Mouse (Mus musculus) midbrain, postnatal 0 days (tissue): Measurements from ENCODE around the gene Rnft1. TPM values are rescaled to one million over a fixed set of nuclear protein-coding genes. Genes with fewer than 3 reads are reported as not detected.

Source experiments
- ATAC-seq: fragments of 200-750 bp; cut with Nextera tagmentation; 2 replicates; pipeline ENCODE4 v1.8.0; 2017; ENCODE audit warnings: moderate number of reproducible peaks, mild to moderate bottlenecking, moderate TSS enrichment, moderate library complexity; ENCODE audit not compliant: low FRiP score
- DNase-seq: peaks from one replicate; pipeline ENCODE4 v3.0.0-alpha.2; 2015; ENCODE audit warnings: low spot score
- H3K27ac ChIP-seq: fragments of 300-500 bp; sonication (generic); 2 replicates; pipeline ENCODE4 v1.5.1; 2014; ENCODE audit warnings: low read depth, mild to moderate bottlenecking, low read length, mixed read lengths
- H3K27me3 ChIP-seq: fragments of 300-500 bp; sonication (generic); 2 replicates; pipeline ENCODE4 v1.6.1; 2014; ENCODE audit warnings: low read length, control low read depth, mixed read lengths; ENCODE audit not compliant: insufficient read depth
- H3K36me3 ChIP-seq: fragments of 300-500 bp; sonication (generic); 2 replicates; pipeline ENCODE4 v1.6.1; 2014; ENCODE audit warnings: low read length, control low read depth, mixed read lengths; ENCODE audit not compliant: insufficient read depth
- H3K4me1 ChIP-seq: fragments of 300-500 bp; sonication (generic); 2 replicates; pipeline ENCODE4 v1.6.1; 2014; ENCODE audit warnings: mild to moderate bottlenecking, control low read depth, antibody characterized with exemption, low read length, mixed read lengths; ENCODE audit not compliant: insufficient read depth
- H3K4me2 ChIP-seq: fragments of 300-500 bp; sonication (generic); 2 replicates; pipeline ENCODE4 v1.6.1; 2014; ENCODE audit warnings: low read depth, mild to moderate bottlenecking, low read length, mixed read lengths; ENCODE audit not compliant: poor library complexity, severe bottlenecking
- H3K4me3 ChIP-seq: fragments of 300-500 bp; sonication (generic); 2 replicates; pipeline ENCODE4 v1.5.1; 2014; ENCODE audit warnings: low read depth, mild to moderate bottlenecking, low read length, moderate library complexity
- H3K9ac ChIP-seq: fragments of 300-500 bp; sonication (generic); replicated peaks from 2 replicates; pipeline ENCODE4 v1.6.1; 2014; ENCODE audit warnings: mild to moderate bottlenecking, low read length, moderate library complexity, mixed read lengths; ENCODE audit not compliant: poor library complexity, severe bottlenecking
- H3K9me3 ChIP-seq: fragments of 300-500 bp; sonication (generic); 2 replicates; pipeline ENCODE4 v1.6.1; 2016; ENCODE audit warnings: low read length, control low read depth
- CTCF ChIP-seq: IDR thresholded peaks from 2 replicates; pipeline ENCODE4 v1.5.1; 2016; ENCODE audit warnings: antibody characterized with exemption, mild to moderate bottlenecking
- WGBS: fragments of 180-500 bp; shearing (Covaris S2); extraction: QIAGEN DNeasy Blood & Tissue Kit; methylation state at CpG from one replicate; pipeline ENCODE4 v1.1.7; 2014; 5-methylcytosine and 5-hydroxymethylcytosine counted together
- polyA plus RNA-seq: library from polyadenylated mRNA; unstranded; fragments of >200 nt; fragmentation: Nextera tagmentation; extraction: Ambion mirVana; gene quantifications from 2 replicates; pipeline ENCODE4 v1.2.1, GENCODE M21; 2015
- total RNA-seq: library from RNA; depleted of rRNA; stranded (reverse); fragments of >200 nt; gene quantifications from 2 replicates; pipeline ENCODE4 v1.2.3, GENCODE M21; 2014

Rnft1 gene
- total and polyA plus RNA-seq, 2 experiments from 2014 or later = 9.3 to 9.7 TPM

DNA sequence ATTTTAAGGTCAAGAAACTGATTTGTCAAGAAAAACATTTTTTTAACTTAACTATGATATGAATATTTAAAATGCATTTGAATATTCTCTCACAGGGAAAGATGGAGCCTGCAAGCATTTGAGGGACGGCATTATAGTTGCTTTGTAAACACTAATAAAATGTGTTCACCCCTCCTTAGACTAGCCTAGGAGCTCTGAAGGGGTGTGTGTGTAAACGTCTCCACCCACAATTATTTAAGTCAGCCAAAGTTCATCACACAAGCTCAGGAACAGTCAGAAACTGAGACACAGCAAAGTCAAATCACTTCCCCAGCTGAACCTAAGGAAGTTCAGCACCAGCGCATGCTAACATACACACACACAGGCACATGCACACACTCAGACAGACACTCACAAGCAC is 10.9 kb upstream of the Rnft1 start:
- H3K27ac ChIP-seq = 0 out of 2 replicates have a peak overlapping the region, but pooled peaks have one; percentile 34
- no peaks in the 10 kb centered on the region for H3K36me3 ChIP-seq
- no peak for TF ChIP-seq CTCF
- H3K27me3 ChIP-seq = no peaks in the 10 kb centered on the region
- DNase-seq (no peak), ATAC-seq (no peak)
- H3K9ac ChIP-seq = no peak overlapping the region
- no peak overlapping the region for H3K4me3 ChIP-seq
- H3K4me2 ChIP-seq = no peak overlapping the region
- 58% methylated on average over 3 of the region's 3 CpGs for WGBS
- H3K4me1 ChIP-seq = no peaks in the 10 kb centered on the region
- H3K9me3 ChIP-seq = no peaks in the 10 kb centered on the region

DNA sequence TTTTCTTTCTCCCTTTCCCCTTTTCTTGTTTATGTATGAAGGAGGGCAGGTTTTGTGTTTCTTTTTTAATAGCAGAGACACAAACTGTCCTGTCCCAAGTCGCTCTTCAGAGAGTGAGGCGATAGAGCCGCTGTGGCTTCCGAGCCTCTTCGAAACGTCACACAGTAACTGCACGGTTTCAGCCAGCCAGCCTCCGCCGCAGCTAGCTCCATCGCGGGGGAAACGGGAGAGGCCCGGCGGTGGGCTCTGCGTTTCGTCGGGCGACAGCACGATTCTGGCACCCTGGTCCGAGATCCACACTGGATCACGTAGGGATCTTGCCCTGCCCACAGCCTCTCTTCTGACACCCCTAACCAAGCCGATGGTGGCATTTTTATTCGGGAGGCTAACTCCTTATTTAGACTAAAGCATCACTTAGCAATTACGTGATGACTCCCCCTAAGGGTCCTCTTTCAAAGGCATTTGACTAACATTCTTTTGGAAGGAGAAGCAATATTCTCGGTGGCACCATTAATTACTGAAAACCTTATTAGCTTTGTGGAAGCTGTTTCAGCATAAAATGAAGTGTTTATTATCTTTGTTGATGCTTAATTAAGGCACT is 553 bp downstream of the Rnft1 start:
- 0 out of 2 replicates have a peak, but pooled peaks have one; percentile 51 for ATAC-seq
- Histone ChIP-seq H3K4me3 (peak overlapping the region; percentile 62), H3K27ac (peak overlapping the region; percentile 76), H3K9ac (peak overlapping the region; percentile 71), H3K4me2 (peak overlapping the region; percentile 72), H3K36me3 (peaks cover 4% of the 10 kb centered on the region; the same call in 1 of the 2 replicates), H3K9me3 (no peaks in the 10 kb centered on the region), H3K27me3 (no peaks in the 10 kb centered on the region), H3K4me1 (peaks cover 5% of the 10 kb centered on the region; the same call in 1 of the 2 replicates)
- 0% methylated on average over 25 of the region's 25 CpGs for WGBS
- DNase-seq = peak; percentile 47
- TF ChIP-seq CTCF = no peak

DNA sequence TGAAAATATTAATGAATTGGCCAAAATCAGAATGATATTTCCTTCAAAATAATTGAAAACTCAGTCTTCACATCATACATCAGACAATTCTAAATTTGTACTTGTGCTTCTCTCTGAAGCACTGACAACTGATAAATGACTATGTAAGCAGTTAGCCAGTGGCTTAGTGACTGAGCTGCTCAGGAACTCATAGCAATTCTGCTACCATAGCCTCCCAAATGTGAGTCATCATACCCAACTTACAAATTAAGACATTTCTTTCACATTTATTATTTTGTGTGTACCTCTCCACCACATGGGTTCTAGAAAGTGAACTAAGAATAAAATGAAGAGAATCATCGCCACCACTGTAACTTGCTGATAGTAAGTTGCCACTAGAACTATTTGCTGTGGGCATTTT is 6.3 kb downstream of the Rnft1 start:
- DNase-seq (no peak), ATAC-seq (no peak)
- Histone ChIP-seq H3K4me1 (peaks cover 2% of the 10 kb centered on the region; the same call in 1 of the 2 replicates), H3K4me2 (no peak overlapping the region), H3K27me3 (no peaks in the 10 kb centered on the region), H3K4me3 (no peak overlapping the region), H3K9me3 (no peaks in the 10 kb centered on the region), H3K27ac (no peak overlapping the region), H3K9ac (no peak overlapping the region), H3K36me3 (peaks cover 11% of the 10 kb centered on the region)
- TF ChIP-seq CTCF = no peak
- 100% methylated on average over 1 of the region's 1 CpGs for WGBS

DNA sequence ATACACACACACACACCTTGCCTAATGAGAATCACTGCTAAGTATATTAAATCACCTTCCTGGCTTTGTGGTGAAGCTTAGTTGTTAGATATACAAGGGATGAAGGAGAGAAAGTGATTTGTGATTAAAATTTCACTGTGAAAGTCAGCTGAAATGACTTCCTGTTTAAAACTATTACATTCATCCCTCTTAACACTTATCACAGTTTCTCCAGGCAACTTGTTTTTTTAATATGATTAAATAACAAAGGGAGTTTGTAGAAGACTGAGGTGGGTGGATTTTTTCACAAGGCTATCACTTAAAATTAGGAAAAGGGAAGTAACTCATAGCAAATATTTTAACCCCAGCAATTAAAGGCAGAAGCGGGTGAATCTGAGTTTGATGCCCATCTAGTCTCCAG is 12.9 kb downstream of the Rnft1 start:
- TF ChIP-seq CTCF = no peak
- Histone ChIP-seq H3K4me2 (no peak overlapping the region), H3K9me3 (no peaks in the 10 kb centered on the region), H3K9ac (no peak overlapping the region), H3K27ac (no peak overlapping the region), H3K36me3 (peaks cover 10% of the 10 kb centered on the region), H3K4me3 (no peak overlapping the region), H3K27me3 (no peaks in the 10 kb centered on the region), H3K4me1 (no peaks in the 10 kb centered on the region)
- ATAC-seq = no peak
- no peak for DNase-seq
- WGBS = 100% methylated on average over 1 of the region's 1 CpGs

DNA sequence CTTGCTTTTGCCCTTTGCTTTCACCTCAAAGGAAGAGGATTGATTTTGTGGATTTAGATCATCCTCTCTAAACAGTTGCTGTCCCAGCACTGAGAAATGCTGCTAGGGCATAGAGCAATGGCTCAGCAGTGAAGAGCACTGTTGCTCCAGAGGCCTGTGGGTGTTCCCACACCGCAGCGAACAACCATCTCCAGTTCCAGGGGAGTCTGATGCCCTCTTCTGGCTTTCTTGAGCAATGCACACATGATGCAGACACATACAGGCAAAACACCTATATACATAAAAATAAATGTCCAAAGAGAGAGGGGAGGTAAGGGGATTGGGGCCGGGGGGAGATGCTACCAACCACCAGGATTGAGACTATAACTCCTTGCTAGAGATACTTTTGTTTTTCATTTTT is 13.5 kb downstream of the Rnft1 start:
- ATAC-seq (no peak), DNase-seq (peak; percentile 22)
- Histone ChIP-seq H3K9me3 (no peaks in the 10 kb centered on the region), H3K4me2 (no peak overlapping the region), H3K4me1 (no peaks in the 10 kb centered on the region), H3K9ac (no peak overlapping the region), H3K27ac (no peak overlapping the region), H3K36me3 (peaks cover 10% of the 10 kb centered on the region), H3K27me3 (no peaks in the 10 kb centered on the region), H3K4me3 (no peak overlapping the region)
- 84% methylated on average over 3 of the region's 3 CpGs for WGBS
- peak; percentile 49 for TF ChIP-seq CTCF

DNA sequence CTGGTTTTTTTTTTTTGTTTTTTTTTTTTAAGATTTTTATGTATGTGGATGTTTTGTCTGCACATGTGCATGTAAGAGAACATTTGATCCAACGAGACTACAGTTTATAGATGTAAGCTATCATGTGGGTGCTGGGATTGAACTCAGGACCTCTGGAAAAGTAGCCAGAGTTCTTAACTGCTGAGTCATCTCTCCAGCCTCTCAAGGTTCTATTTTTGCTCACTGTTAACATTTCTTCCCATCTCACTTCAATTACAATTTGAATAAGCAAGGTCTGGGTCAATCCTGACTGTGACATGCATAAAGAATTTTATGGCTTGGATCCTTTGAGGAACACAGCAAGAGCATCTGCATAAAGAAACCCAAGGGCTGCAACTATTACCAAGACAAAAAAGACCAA is 16.3 kb downstream of the Rnft1 start:
- 86% methylated on average over 1 of the region's 1 CpGs for WGBS
- ATAC-seq (no peak), DNase-seq (no peak)
- no peaks in the 10 kb centered on the region for H3K27me3 ChIP-seq
- no peaks in the 10 kb centered on the region for H3K4me1 ChIP-seq
- TF ChIP-seq CTCF = no peak
- H3K36me3 ChIP-seq = peaks cover 18% of the 10 kb centered on the region
- H3K4me3 ChIP-seq = no peak overlapping the region
- no peaks in the 10 kb centered on the region for H3K9me3 ChIP-seq
- H3K4me2 ChIP-seq = no peak overlapping the region
- no peak overlapping the region for H3K9ac ChIP-seq
- no peak overlapping the region for H3K27ac ChIP-seq
